Mouse (Mus musculus): ENCODE data around the gene Tgfb1i1.

DNA sequence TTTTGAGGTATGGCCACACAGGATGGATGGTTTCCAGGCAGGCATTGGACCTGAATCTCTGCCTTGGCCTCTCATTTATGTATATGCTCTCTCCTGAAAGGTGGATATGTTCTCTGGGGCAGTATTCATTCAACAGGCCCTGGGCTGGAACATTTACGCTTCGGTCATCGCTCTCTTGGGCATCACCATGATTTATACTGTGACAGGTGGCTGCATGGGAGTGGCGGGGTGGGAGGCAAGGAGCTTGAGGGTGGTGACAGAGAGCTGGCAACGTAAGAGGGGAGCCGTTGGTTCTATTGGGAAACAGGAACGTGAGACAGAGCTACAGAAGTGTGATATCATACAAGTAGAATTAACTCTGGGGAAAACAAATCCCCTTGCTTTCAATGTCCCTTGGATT, 21.2 kb downstream of the Tgfb1i1 start:
- TF ChIP-seq POLR2A (IDR thresholded peaks at IDR 0.05; ENCODE audit: extremely low read depth, insufficient read depth, low read length): no peak
- no peak for TF ChIP-seq CTCF (IDR thresholded peaks at IDR 0.05; ENCODE audit: extremely low read depth, insufficient read depth, low read length)

Data from cortical plate, adult 2 months (tissue).